Mouse (Mus musculus) urinary bladder, adult 18-20 months (tissue): ENCODE results near the gene Slc16a6.
A peak's percentile ranks its signal among the peaks of the same experiment; 100 is the strongest.

Experiments
- DNase-seq, 2 experiments: peaks; one replicate each; pipeline ENCODE4 v3.0.0; 2022; ENCODE audit warnings: low spot score in 2 of 2, mixed read lengths in 2 of 2

Slc16a6 gene

GRCm38 (mm10) chr11:109487111-109487510 is 13.7 kb upstream of the Slc16a6 start:
- DNase-seq, result no peak

GRCm38 (mm10) chr11:109485398-109486045 is 12.1 kb upstream of the Slc16a6 start:
- DNase-seq, result no peak

GRCm38 (mm10) chr11:109480440-109480839 is 7.0 kb upstream of the Slc16a6 start:
- no peak for DNase-seq

- DNase-seq, result no peak
Observed at GRCm38 (mm10) chr11:109479575-109480285, 6.3 kb upstream of the Slc16a6 start.

- DNase-seq, result no peak
Observed at GRCm38 (mm10) chr11:109477606-109478380, 4.4 kb upstream of the Slc16a6 start.

- DNase-seq, result no peak
Observed at GRCm38 (mm10) chr11:109476653-109477052, 3.3 kb upstream of the Slc16a6 start.

- no peak for DNase-seq
Observed at GRCm38 (mm10) chr11:109476241-109476640, 2.8 kb upstream of the Slc16a6 start.

- DNase-seq, result no peak
Observed at GRCm38 (mm10) chr11:109475717-109476116, 2.3 kb upstream of the Slc16a6 start.

- no peak for DNase-seq
Observed at GRCm38 (mm10) chr11:109474836-109475235, 1.4 kb upstream of the Slc16a6 start.

- no peak for DNase-seq
Observed at GRCm38 (mm10) chr11:109474086-109474742, 816 bp upstream of the Slc16a6 start.

- DNase-seq, result no peak
Observed at GRCm38 (mm10) chr11:109472821-109473170, 602 bp downstream of the Slc16a6 start.

GRCm38 (mm10) chr11:109472171-109472691 is 1.2 kb downstream of the Slc16a6 start:
- DNase-seq, result peak; percentile 9 to 55

- DNase-seq, result peak; percentile 15 to 16
Observed at GRCm38 (mm10) chr11:109470921-109471861, 2.2 kb downstream of the Slc16a6 start.

- no peak for DNase-seq
Observed at GRCm38 (mm10) chr11:109470170-109470569, 3.2 kb downstream of the Slc16a6 start.

GRCm38 (mm10) chr11:109468133-109468532 is 5.3 kb downstream of the Slc16a6 start:
- no peak for DNase-seq

GRCm38 (mm10) chr11:109466987-109467386 is 6.4 kb downstream of the Slc16a6 start:
- no peak for DNase-seq

- DNase-seq, result no peak
Observed at GRCm38 (mm10) chr11:109465068-109465467, 8.3 kb downstream of the Slc16a6 start.

GRCm38 (mm10) chr11:109460586-109460985 is 12.8 kb downstream of the Slc16a6 start:
- no peak for DNase-seq

GRCm38 (mm10) chr11:109458165-109458564 is 15.2 kb downstream of the Slc16a6 start:
- no peak for DNase-seq

GRCm38 (mm10) chr11:109456261-109456660 is 17.1 kb downstream of the Slc16a6 start:
- DNase-seq, result no peak

GRCm38 (mm10) chr11:109451169-109451568 is 22.2 kb downstream of the Slc16a6 start:
- DNase-seq, result no peak
